Mouse (Mus musculus) forebrain, postnatal 0 days (tissue): ENCODE data around the gene Bak1. TPM values are rescaled to one million over a fixed set of nuclear protein-coding genes. Genes with fewer than 3 reads are reported as not detected.

Source experiments
- ATAC-seq: fragments of 200-750 bp; cut with Nextera tagmentation; 2 replicates; pipeline ENCODE4 v1.8.0; 2017; ENCODE audit warnings: mild to moderate bottlenecking, moderate library complexity
- DNase-seq: peaks from one replicate; pipeline ENCODE4 v3.0.0-alpha.2; 2015
- H3K27ac ChIP-seq: fragments of 300-500 bp; sonication (generic); 2 replicates; pipeline ENCODE4 v1.5.1; 2014; ENCODE audit warnings: low read depth, mild to moderate bottlenecking, antibody characterized with exemption, low read length, moderate library complexity, mixed read lengths
- H3K27me3 ChIP-seq: fragments of 300-500 bp; sonication (generic); 2 replicates; pipeline ENCODE4 v1.6.1; 2014; ENCODE audit warnings: mild to moderate bottlenecking, low read length, mixed read lengths; ENCODE audit not compliant: insufficient read depth
- H3K36me3 ChIP-seq: fragments of 300-500 bp; sonication (generic); 2 replicates; pipeline ENCODE4 v1.6.1; 2014; ENCODE audit warnings: mild to moderate bottlenecking, moderate library complexity; ENCODE audit not compliant: insufficient read depth
- H3K4me1 ChIP-seq: fragments of 300-500 bp; sonication (generic); 2 replicates; pipeline ENCODE4 v1.6.1; 2014; ENCODE audit warnings: antibody characterized with exemption; ENCODE audit not compliant: insufficient read depth
- H3K4me2 ChIP-seq: fragments of 300-500 bp; sonication (generic); 2 replicates; pipeline ENCODE4 v1.6.1; 2014; ENCODE audit warnings: low read depth, mild to moderate bottlenecking, moderate library complexity
- H3K4me3 ChIP-seq: fragments of 300-500 bp; sonication (generic); 2 replicates; pipeline ENCODE4 v1.5.1; 2014; ENCODE audit warnings: low read depth, low read length, mixed read lengths
- H3K9ac ChIP-seq: fragments of 300-500 bp; sonication (generic); 2 replicates; pipeline ENCODE4 v1.6.1; 2014; ENCODE audit warnings: mild to moderate bottlenecking
- H3K9me3 ChIP-seq: fragments of 300-500 bp; sonication (generic); 2 replicates; pipeline ENCODE4 v1.6.1; 2016; ENCODE audit warnings: low read length
- CTCF ChIP-seq: sonication (generic); IDR thresholded peaks from 2 replicates; pipeline ENCODE4 v1.5.1; 2016; ENCODE audit warnings: antibody characterized with exemption, control low read depth, low read depth
- WGBS: fragments of 180-500 bp; shearing (Covaris S2); extraction: QIAGEN DNeasy Blood & Tissue Kit; methylation state at CpG from one replicate; pipeline ENCODE4 v1.1.7; 2014; 5-methylcytosine and 5-hydroxymethylcytosine counted together
- polyA plus RNA-seq: library from polyadenylated mRNA; unstranded; fragments of >200 nt; fragmentation: Nextera tagmentation; extraction: Ambion mirVana; gene quantifications from 2 replicates; pipeline ENCODE4 v1.2.1, GENCODE M21; 2015
- total RNA-seq: library from RNA; depleted of rRNA; stranded (reverse); fragments of >200 nt; gene quantifications from 2 replicates; pipeline ENCODE4 v1.2.3, GENCODE M21; 2014

Gene Bak1
- total and polyA plus RNA-seq, 2 experiments from 2014 or later = 2.5 to 48.1 TPM

DNA sequence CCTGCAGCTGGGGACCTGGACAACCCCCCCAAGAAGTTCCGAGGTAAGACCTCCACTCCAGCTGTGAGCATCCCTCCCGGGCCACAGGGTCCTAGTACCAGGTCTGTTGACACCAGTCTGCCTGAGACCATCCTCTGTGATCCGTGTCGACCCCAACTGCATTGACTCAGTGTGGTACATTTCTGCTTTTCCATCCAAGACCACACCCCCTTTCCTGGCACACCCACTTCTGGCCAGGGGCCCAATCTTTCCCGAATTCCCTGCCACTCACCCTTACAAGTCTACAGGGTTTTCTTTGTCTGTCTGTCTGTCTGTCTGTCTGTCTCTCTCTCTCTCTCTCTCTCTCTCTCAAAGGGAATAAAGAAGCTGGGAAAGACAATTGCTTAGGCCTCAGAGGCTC lies 44.3 kb upstream of the Bak1 start:
- no peaks in the 10 kb centered on the region for H3K9me3 ChIP-seq
- no peak for TF ChIP-seq CTCF
- no peaks in the 10 kb centered on the region for H3K36me3 ChIP-seq
- no peak overlapping the region for H3K9ac ChIP-seq
- WGBS = 62% methylated on average over 5 of the region's 5 CpGs
- DNase-seq (no peak), ATAC-seq (no peak)
- no peak overlapping the region for H3K4me2 ChIP-seq
- no peaks in the 10 kb centered on the region for H3K4me1 ChIP-seq
- H3K27me3 ChIP-seq = no peaks in the 10 kb centered on the region
- H3K4me3 ChIP-seq = no peak overlapping the region
- H3K27ac ChIP-seq = no peak overlapping the region

DNA sequence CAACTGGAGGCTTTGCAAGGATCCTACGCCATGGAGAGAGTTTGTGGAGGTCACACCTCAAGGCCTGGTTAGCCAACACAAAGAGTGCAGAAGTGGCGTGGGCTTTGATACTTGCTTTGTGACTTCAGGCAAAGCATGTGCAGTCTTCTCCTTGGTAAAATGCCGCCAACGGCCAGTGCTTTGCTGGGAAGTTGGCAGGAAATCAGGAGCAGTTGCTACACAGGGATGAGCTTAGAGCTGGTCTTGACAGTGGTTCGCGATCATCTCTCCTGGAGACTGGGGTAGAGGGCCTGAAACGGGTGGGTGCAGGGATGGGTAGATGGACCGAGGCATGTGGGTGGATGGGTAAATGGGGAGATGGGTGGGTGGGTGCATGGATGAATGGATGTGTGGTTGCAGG lies 43.6 kb upstream of the Bak1 start:
- DNase-seq (no peak), ATAC-seq (no peak)
- Histone ChIP-seq H3K9me3 (no peaks in the 10 kb centered on the region), H3K4me1 (no peaks in the 10 kb centered on the region), H3K9ac (no peak overlapping the region), H3K27ac (no peak overlapping the region), H3K27me3 (no peaks in the 10 kb centered on the region), H3K4me3 (no peak overlapping the region), H3K4me2 (no peak overlapping the region), H3K36me3 (no peaks in the 10 kb centered on the region)
- TF ChIP-seq CTCF = no peak
- WGBS = 87% methylated on average over 8 of the region's 8 CpGs

- H3K27ac ChIP-seq = no peak overlapping the region
- no peaks in the 10 kb centered on the region for H3K27me3 ChIP-seq
- TF ChIP-seq CTCF = peak; percentile 63
- DNase-seq (peak; percentile 39), ATAC-seq (no peak)
- H3K9ac ChIP-seq = no peak overlapping the region
- 42% methylated on average over 6 of the region's 6 CpGs for WGBS
- H3K4me3 ChIP-seq = no peak overlapping the region
- no peaks in the 10 kb centered on the region for H3K4me1 ChIP-seq
- no peak overlapping the region for H3K4me2 ChIP-seq
- no peaks in the 10 kb centered on the region for H3K9me3 ChIP-seq
- H3K36me3 ChIP-seq = no peaks in the 10 kb centered on the region
Measured at GRCm38 (mm10) chr17:27071630-27072029, 42.8 kb upstream of the Bak1 start.

GRCm38 (mm10) chr17:27070913-27071312 lies 42.1 kb upstream of the Bak1 start:
- H3K36me3 ChIP-seq = no peaks in the 10 kb centered on the region
- TF ChIP-seq CTCF = no peak
- no peaks in the 10 kb centered on the region for H3K27me3 ChIP-seq
- DNase-seq (no peak), ATAC-seq (no peak)
- H3K9ac ChIP-seq = no peak overlapping the region
- H3K27ac ChIP-seq = no peak overlapping the region
- H3K4me1 ChIP-seq = no peaks in the 10 kb centered on the region
- H3K9me3 ChIP-seq = no peaks in the 10 kb centered on the region
- no peak overlapping the region for H3K4me2 ChIP-seq
- H3K4me3 ChIP-seq = no peak overlapping the region
- WGBS = 91% methylated on average over 7 of the region's 7 CpGs

DNA sequence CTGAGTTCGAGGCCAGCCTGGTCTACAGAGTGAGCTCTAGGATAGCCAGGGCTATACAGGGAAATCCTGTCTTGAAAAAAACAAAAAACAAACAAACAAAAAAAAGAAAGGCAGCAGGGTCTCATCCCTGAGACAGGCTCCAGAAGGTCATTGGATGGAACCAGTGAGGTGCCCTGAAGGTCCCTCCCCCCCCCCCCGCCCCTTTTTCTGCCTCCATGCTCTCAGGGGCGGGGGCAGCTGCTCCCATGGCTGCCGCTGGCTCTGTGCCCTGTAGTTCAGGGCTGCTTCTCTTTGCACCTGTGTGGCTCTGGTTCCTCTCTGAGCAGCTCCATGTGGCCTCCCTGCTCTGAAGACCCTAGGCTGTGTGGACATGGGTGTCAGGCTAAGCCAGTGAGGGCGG lies 40.3 kb upstream of the Bak1 start:
- H3K9ac ChIP-seq = no peak overlapping the region
- TF ChIP-seq CTCF = no peak
- no peaks in the 10 kb centered on the region for H3K36me3 ChIP-seq
- H3K27me3 ChIP-seq = no peaks in the 10 kb centered on the region
- ATAC-seq (no peak), DNase-seq (no peak)
- H3K27ac ChIP-seq = no peak overlapping the region
- 82% methylated on average over 4 of the region's 5 CpGs for WGBS
- no peaks in the 10 kb centered on the region for H3K4me1 ChIP-seq
- H3K9me3 ChIP-seq = no peaks in the 10 kb centered on the region
- H3K4me3 ChIP-seq = no peak overlapping the region
- no peak overlapping the region for H3K4me2 ChIP-seq

- Histone ChIP-seq H3K4me1 (no peaks in the 10 kb centered on the region), H3K9me3 (no peaks in the 10 kb centered on the region), H3K27ac (no peak overlapping the region), H3K4me3 (no peak overlapping the region), H3K4me2 (no peak overlapping the region), H3K27me3 (no peaks in the 10 kb centered on the region), H3K9ac (no peak overlapping the region), H3K36me3 (no peaks in the 10 kb centered on the region)
- DNase-seq (no peak), ATAC-seq (no peak)
- no peak for TF ChIP-seq CTCF
- 84% methylated on average over 7 of the region's 7 CpGs for WGBS
Measured at GRCm38 (mm10) chr17:27066065-27066464, 37.3 kb upstream of the Bak1 start.

DNA sequence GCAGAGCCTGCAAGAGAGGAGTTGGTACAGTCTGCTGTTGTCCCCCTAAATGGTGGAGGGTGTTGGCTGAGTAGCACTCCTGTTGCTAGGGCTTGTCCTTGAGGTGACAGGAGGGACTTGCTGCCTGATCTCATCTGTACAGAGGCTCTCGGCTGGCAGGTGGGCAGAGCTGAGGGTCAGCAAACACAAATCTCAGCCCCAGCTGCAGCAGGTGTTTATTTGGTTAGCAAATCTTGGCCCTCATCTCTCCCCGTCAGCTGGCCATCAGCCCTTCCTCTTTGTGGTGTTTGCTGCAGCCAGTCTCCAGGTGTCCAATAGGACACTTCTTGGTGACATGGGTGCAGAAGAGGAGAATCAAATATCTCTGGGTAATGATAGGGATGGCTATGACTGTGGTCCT lies 35.4 kb upstream of the Bak1 start:
- no peak for DNase-seq
- peaks cover under 1% of the 10 kb centered on the region; the same call in 1 of the 2 replicates for H3K27me3 ChIP-seq
- WGBS = 80% methylated on average over 2 of the region's 2 CpGs
- no peak overlapping the region for H3K4me2 ChIP-seq
- H3K36me3 ChIP-seq = no peaks in the 10 kb centered on the region
- no peaks in the 10 kb centered on the region for H3K9me3 ChIP-seq
- H3K4me1 ChIP-seq = no peaks in the 10 kb centered on the region
- H3K9ac ChIP-seq = no peak overlapping the region
- H3K27ac ChIP-seq = no peak overlapping the region
- ATAC-seq = no peak
- no peak overlapping the region for H3K4me3 ChIP-seq
- TF ChIP-seq CTCF = no peak

- ATAC-seq (no peak), DNase-seq (no peak)
- peaks cover 3% of the 10 kb centered on the region; the same call in 1 of the 2 replicates for H3K27me3 ChIP-seq
- no peak overlapping the region for H3K4me2 ChIP-seq
- H3K9me3 ChIP-seq = no peaks in the 10 kb centered on the region
- H3K27ac ChIP-seq = no peak overlapping the region
- H3K4me3 ChIP-seq = no peak overlapping the region
- no peaks in the 10 kb centered on the region for H3K36me3 ChIP-seq
- H3K9ac ChIP-seq = no peak overlapping the region
- 59% methylated on average over 6 of the region's 6 CpGs for WGBS
- no peaks in the 10 kb centered on the region for H3K4me1 ChIP-seq
- no peak for TF ChIP-seq CTCF
Measured at GRCm38 (mm10) chr17:27063717-27064116, 34.9 kb upstream of the Bak1 start.
